Mouse (Mus musculus) cerebellum, adult 2 months (tissue): ENCODE measurements at regions not wholly inside any gene's neighbourhood (a gene's known extent, or its start where the extent isn't known, plus 50 kb on each side); places are given as distances from the start of the nearest gene placed in this dataset.

Experiments
- CTCF ChIP-seq: fragments of 200-500 bp; IDR thresholded peaks from 2 replicates; pipeline ENCODE4 v1.5.1; 2011; ENCODE audit warnings: low read depth, mild to moderate bottlenecking, control low read depth, low read length, moderate library complexity, borderline replicate concordance; ENCODE audit not compliant: insufficient read depth
- POLR2A ChIP-seq: fragments of 200-500 bp; IDR thresholded peaks from 2 replicates; pipeline ENCODE4 v1.6.1; 2011; ENCODE audit warnings: low read length, control low read depth, borderline replicate concordance; ENCODE audit not compliant: insufficient read depth

DNA sequence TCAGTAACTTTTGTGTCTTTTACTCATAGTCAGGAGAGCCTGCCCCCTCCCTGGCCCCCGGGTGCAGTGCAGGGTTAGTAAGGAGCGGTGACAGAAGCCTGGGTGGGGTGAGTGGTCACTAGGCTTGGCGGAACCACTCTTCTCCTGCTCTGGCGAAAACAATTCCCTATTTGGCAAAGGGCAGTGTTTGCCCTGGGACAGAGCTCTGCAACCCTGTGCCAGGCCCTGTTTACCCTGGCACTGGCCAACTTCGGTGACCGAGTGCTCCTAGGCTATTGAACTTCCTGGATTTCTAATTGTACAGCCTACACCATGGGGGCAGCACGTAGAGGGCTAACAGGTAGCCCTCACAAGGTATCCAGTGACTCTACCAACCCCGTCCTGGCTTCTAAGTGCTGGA, 126.9 kb downstream of the Inhbb start:
- TF ChIP-seq CTCF (no peak), POLR2A (no peak)
